Mouse (Mus musculus): ENCODE measurements around the gene Gpc6. TPM values are rescaled to one million over a fixed set of nuclear protein-coding genes. Genes with fewer than 3 reads are reported as not detected.

Gpc6 gene
- polyA plus RNA-seq, 1 experiment from 2014 or later = 16.8 TPM

DNA sequence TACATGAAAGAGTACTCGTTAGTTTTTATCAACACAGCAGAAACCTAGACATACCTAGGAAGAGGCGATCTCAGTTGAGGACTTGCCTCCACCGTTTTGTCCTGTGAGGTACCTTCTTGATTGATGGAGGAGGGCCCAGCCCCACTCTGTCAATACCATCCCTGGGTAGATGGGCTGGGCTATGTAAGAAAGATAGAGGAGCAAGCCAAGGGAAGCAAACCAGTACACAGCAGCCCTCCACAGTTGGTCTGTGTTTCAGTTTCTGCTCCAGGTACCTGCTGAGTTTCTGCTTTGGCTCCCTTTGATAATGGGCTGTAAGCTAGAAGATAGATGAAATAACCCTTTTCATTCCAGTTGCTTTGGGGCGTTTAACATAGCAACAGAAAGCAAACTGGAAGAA lies 916.1 kb downstream of the Gpc6 start:
- DNase-seq = no peak

DNA sequence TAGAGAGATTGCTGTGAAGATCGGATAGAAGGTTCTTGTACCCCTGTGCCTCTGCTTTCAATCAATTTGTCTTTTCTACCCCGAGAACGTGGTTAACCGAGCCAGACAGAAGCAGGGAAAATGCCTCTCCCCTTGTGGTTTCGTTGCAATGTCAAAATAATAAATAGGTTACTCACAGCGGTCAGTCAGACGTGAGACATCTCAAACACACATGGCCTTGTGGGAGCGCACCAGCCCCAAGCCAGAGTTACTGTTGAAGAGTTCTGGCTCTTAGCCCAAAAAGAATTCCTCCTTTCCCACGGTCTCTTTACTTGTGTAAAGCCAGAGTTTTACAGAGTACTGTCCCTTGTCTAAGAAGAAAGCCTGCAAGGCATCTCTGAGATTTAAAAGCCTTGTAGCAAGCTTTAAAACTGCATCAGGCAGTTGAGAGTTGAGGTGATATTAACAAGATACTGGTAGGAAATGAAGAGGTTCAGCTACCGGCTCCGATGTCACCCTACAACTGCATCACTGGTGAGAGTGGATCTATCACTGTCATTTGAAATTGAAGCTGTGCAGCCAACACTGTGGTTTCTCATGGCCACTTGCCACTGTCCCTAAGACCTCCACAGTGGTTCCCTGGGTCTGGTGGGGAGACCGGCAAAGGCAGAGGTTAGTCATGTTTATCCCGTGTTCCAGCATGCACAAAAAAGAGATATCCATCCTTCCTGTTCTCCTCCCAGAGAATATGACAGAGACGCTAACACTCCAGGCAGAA lies 916.9 kb downstream of the Gpc6 start:
- ATAC-seq (ENCODE audit: low FRiP score, low TSS enrichment) = no peak
- WGBS = 78% methylated on average over 14 of the region's 14 CpGs
- no peak overlapping the region for H3K9ac ChIP-seq (replicated peaks; ENCODE audit: low read length)
- H3K4me3 ChIP-seq (replicated peaks; ENCODE audit: low read depth, low read length) = no peak overlapping the region
- no peaks in the 10 kb centered on the region for H3K9me3 ChIP-seq (ENCODE audit: control insufficient read depth, low read length)
- no peak overlapping the region for H3K4me2 ChIP-seq (ENCODE audit: low read length)
- H3K27ac ChIP-seq (replicated peaks; ENCODE audit: low read depth, low read length) = no peak overlapping the region
- DNase-seq = peak; percentile 33
- no peaks in the 10 kb centered on the region for H3K36me3 ChIP-seq (ENCODE audit: control insufficient read depth, insufficient read depth, low read length)
- no peaks in the 10 kb centered on the region for H3K4me1 ChIP-seq (ENCODE audit: control insufficient read depth, insufficient read depth, low read length)
- no peaks in the 10 kb centered on the region for H3K27me3 ChIP-seq (ENCODE audit: control insufficient read depth, insufficient read depth, low read length)

More for the DNA sequence above, 916.1 kb downstream of the Gpc6 start:
- H3K36me3 ChIP-seq (ENCODE audit: control insufficient read depth, insufficient read depth, low read length) = no peaks in the 10 kb centered on the region
- no peak for ATAC-seq (ENCODE audit: low FRiP score, low TSS enrichment)
- H3K9ac ChIP-seq (replicated peaks; ENCODE audit: low read length) = no peak overlapping the region
- no peaks in the 10 kb centered on the region for H3K4me1 ChIP-seq (ENCODE audit: control insufficient read depth, insufficient read depth, low read length)
- no peak overlapping the region for H3K4me2 ChIP-seq (ENCODE audit: low read length)
- no peaks in the 10 kb centered on the region for H3K27me3 ChIP-seq (ENCODE audit: control insufficient read depth, insufficient read depth, low read length)
- WGBS = 76% methylated on average over 4 of the region's 4 CpGs
- no peak overlapping the region for H3K4me3 ChIP-seq (replicated peaks; ENCODE audit: low read depth, low read length)
- no peak overlapping the region for H3K27ac ChIP-seq (replicated peaks; ENCODE audit: low read depth, low read length)
- H3K9me3 ChIP-seq (ENCODE audit: control insufficient read depth, low read length) = no peaks in the 10 kb centered on the region

DNA sequence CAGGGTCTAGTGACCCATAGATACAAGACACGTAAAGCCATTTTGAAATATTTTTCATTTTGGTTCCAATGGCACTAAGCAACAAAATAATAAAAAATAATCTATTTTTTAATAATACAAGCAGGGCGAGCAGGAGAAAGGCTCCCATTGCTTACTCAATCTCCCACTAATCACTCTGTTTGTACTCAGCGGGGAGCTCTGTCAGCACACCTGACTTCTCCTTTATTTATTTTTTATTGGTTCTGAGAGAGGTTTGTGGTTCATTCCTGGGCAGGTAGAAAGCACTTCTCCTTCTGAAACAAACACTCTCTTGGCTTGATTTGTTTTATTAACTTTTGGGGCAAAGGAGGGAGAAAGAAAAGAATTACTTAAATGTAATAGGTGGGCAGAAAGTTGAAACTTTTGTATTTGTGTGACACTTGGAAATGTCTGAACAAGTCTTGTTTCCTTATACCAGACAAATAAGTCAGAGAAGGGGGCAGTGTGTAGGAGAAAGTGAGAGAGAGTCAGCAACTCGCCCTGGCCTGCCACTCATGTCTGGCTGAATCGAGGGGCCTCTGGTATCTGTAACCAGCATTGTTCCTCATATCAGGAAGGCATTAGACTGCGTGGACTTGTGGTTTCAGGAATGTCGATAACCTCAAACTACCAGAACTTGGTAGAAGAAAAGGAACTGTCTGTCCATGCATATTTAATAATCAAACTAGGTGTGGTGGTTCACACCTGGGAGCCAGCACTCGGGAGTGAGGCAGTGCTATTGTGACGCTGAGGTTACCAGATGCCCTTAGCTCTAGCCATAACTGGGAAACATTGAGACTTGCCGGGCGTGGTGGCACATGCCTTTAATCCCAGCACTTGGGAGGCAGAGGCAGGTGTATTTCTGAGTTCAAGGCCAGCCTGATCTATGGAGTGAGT lies 924.7 kb downstream of the Gpc6 start:
- no peak overlapping the region for H3K4me3 ChIP-seq (replicated peaks; ENCODE audit: low read depth, low read length)
- H3K9me3 ChIP-seq (ENCODE audit: control insufficient read depth, low read length) = no peaks in the 10 kb centered on the region
- no peak for DNase-seq
- H3K27ac ChIP-seq (replicated peaks; ENCODE audit: low read depth, low read length) = no peak overlapping the region
- H3K27me3 ChIP-seq (ENCODE audit: control insufficient read depth, insufficient read depth, low read length) = no peaks in the 10 kb centered on the region
- H3K36me3 ChIP-seq (ENCODE audit: control insufficient read depth, insufficient read depth, low read length) = no peaks in the 10 kb centered on the region
- ATAC-seq (ENCODE audit: low FRiP score, low TSS enrichment) = no peak
- no peaks in the 10 kb centered on the region for H3K4me1 ChIP-seq (ENCODE audit: control insufficient read depth, insufficient read depth, low read length)
- 85% methylated on average over 11 of the region's 11 CpGs for WGBS
- H3K9ac ChIP-seq (replicated peaks; ENCODE audit: low read length) = no peak overlapping the region
- no peak overlapping the region for H3K4me2 ChIP-seq (ENCODE audit: low read length)

DNA sequence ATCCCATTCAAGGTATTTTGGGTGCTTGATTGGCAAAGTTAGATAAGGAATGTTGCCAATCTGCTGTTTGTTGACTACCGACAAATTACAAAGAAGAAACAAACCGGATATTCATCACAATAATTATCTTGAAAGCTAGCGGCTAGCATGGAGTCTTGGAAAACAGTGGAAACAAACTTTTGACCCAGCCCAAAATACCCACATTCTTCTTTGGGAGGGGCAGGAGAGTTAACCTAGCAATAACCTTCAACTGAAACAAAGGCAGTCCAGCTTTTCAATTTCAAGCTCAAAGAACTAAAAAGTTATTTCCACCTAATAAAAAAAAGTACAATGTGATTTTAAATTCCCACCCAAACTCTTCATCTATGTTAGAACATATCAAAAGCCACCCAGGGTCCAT lies 927.2 kb downstream of the Gpc6 start:
- Histone ChIP-seq H3K27ac (replicated peaks; ENCODE audit: low read depth, low read length) (no peak overlapping the region), H3K9me3 (ENCODE audit: control insufficient read depth, low read length) (no peaks in the 10 kb centered on the region), H3K4me2 (ENCODE audit: low read length) (no peak overlapping the region), H3K4me3 (replicated peaks; ENCODE audit: low read depth, low read length) (no peak overlapping the region), H3K4me1 (ENCODE audit: control insufficient read depth, insufficient read depth, low read length) (no peaks in the 10 kb centered on the region), H3K27me3 (ENCODE audit: control insufficient read depth, insufficient read depth, low read length) (no peaks in the 10 kb centered on the region), H3K9ac (replicated peaks; ENCODE audit: low read length) (no peak overlapping the region), H3K36me3 (ENCODE audit: control insufficient read depth, insufficient read depth, low read length) (no peaks in the 10 kb centered on the region)
- ATAC-seq (ENCODE audit: low FRiP score, low TSS enrichment) (no peak), DNase-seq (no peak)
- 96% methylated on average over 3 of the region's 3 CpGs for WGBS

DNA sequence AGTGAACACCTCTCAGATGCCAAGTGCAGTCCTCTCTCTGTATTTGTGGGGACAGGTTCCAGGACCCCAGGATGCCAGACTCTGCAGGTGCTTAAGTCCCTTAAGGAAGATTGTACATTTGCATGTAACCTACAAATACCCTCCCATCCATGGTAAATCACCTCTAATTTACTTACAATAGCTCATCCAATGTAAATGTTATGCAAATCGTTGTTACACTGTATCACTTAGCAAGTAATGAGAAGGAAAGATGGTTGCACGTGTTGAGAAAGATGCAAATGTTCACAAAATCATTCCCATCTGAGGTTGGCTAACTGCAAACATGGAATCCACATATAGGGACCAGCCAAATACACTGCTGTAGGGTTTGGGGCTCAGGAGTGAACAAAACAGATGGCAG lies 927.7 kb downstream of the Gpc6 start:
- H3K4me1 ChIP-seq (ENCODE audit: control insufficient read depth, insufficient read depth, low read length) = no peaks in the 10 kb centered on the region
- no peaks in the 10 kb centered on the region for H3K36me3 ChIP-seq (ENCODE audit: control insufficient read depth, insufficient read depth, low read length)
- no peak overlapping the region for H3K27ac ChIP-seq (replicated peaks; ENCODE audit: low read depth, low read length)
- H3K27me3 ChIP-seq (ENCODE audit: control insufficient read depth, insufficient read depth, low read length) = no peaks in the 10 kb centered on the region
- no peak overlapping the region for H3K9ac ChIP-seq (replicated peaks; ENCODE audit: low read length)
- H3K9me3 ChIP-seq (ENCODE audit: control insufficient read depth, low read length) = no peaks in the 10 kb centered on the region
- WGBS = 94% methylated on average over 2 of the region's 2 CpGs
- no peak for DNase-seq
- H3K4me2 ChIP-seq (ENCODE audit: low read length) = no peak overlapping the region
- H3K4me3 ChIP-seq (replicated peaks; ENCODE audit: low read depth, low read length) = no peak overlapping the region
- ATAC-seq (ENCODE audit: low FRiP score, low TSS enrichment) = no peak

DNA sequence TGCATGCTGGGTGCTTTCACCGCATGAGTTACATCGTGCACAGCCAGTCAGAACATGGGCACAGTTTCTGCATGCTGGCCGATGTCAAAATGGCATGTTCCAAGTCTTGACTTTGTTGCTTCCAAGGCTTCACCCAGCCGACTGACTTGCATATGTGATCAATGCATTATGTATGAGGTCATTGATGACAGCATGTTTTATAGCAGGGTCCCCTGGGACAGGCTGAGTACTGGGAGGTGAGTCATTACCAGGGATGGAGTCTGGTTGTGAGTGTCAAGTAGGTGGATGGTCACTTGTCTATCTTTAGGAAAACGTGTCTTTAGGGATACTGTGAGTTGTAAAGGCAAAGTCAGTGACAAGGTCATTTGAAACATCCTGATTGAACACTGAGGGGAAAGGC lies 929.4 kb downstream of the Gpc6 start:
- WGBS = 80% methylated on average over 5 of the region's 5 CpGs
- no peak overlapping the region for H3K9ac ChIP-seq (replicated peaks; ENCODE audit: low read length)
- no peak overlapping the region for H3K27ac ChIP-seq (replicated peaks; ENCODE audit: low read depth, low read length)
- H3K4me3 ChIP-seq (replicated peaks; ENCODE audit: low read depth, low read length) = no peak overlapping the region
- H3K36me3 ChIP-seq (ENCODE audit: control insufficient read depth, insufficient read depth, low read length) = no peaks in the 10 kb centered on the region
- H3K27me3 ChIP-seq (ENCODE audit: control insufficient read depth, insufficient read depth, low read length) = no peaks in the 10 kb centered on the region
- H3K4me1 ChIP-seq (ENCODE audit: control insufficient read depth, insufficient read depth, low read length) = no peaks in the 10 kb centered on the region
- no peak overlapping the region for H3K4me2 ChIP-seq (ENCODE audit: low read length)
- ATAC-seq (ENCODE audit: low FRiP score, low TSS enrichment) = no peak
- DNase-seq = no peak
- H3K9me3 ChIP-seq (ENCODE audit: control insufficient read depth, low read length) = no peaks in the 10 kb centered on the region

DNA sequence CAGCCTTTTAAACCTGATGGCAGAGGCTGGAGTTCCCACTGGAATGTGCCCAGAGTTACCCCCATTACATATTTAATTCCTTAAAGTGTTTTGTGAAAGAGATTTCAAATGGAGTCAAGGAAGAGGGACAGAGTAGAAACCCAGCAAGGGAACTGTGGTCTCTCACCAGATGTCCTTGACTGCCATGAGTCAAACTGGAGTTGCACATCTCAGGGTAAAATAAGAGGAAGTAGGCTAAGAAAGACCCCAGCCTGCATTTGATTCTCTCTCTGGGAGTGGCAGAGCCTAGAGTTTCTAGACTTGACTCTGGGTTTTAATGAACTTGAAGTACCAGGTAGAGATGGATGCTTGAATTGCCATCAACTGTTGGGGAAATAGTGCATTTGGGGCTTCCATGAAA lies 946.2 kb downstream of the Gpc6 start:
- Histone ChIP-seq H3K27me3 (ENCODE audit: control insufficient read depth, insufficient read depth, low read length) (no peaks in the 10 kb centered on the region), H3K9ac (replicated peaks; ENCODE audit: low read length) (no peak overlapping the region), H3K4me2 (ENCODE audit: low read length) (no peak overlapping the region), H3K36me3 (ENCODE audit: control insufficient read depth, insufficient read depth, low read length) (no peaks in the 10 kb centered on the region), H3K27ac (replicated peaks; ENCODE audit: low read depth, low read length) (no peak overlapping the region), H3K9me3 (ENCODE audit: control insufficient read depth, low read length) (no peaks in the 10 kb centered on the region), H3K4me3 (replicated peaks; ENCODE audit: low read depth, low read length) (no peak overlapping the region), H3K4me1 (ENCODE audit: control insufficient read depth, insufficient read depth, low read length) (no peaks in the 10 kb centered on the region)
- no peak for DNase-seq
- no peak for ATAC-seq (ENCODE audit: low FRiP score, low TSS enrichment)

DNA sequence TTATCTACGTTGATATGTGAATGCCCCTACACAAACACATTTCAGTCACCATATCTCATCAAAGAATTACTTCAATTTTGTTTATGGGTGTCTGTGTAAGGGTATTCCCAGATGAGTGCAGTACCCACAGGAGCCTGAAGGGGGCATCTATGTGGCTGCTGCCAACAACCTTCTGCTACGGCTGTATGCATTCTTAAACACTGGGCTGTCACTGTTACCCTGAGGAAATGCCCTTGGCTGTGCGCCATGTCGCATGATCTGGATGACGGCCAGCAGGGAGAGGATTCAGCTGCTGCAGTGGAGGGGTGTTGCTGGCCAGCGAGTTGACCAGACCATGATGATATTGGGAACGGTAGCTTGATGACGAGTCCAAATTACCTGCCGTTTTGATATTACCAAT lies 954.2 kb downstream of the Gpc6 start:
- WGBS = 92% methylated on average over 9 of the region's 9 CpGs
- H3K9me3 ChIP-seq (ENCODE audit: control insufficient read depth, low read length) = no peaks in the 10 kb centered on the region
- H3K4me2 ChIP-seq (ENCODE audit: low read length) = no peak overlapping the region
- H3K36me3 ChIP-seq (ENCODE audit: control insufficient read depth, insufficient read depth, low read length) = no peaks in the 10 kb centered on the region
- no peak overlapping the region for H3K9ac ChIP-seq (replicated peaks; ENCODE audit: low read length)
- DNase-seq (no peak), ATAC-seq (ENCODE audit: low FRiP score, low TSS enrichment) (no peak)
- H3K27me3 ChIP-seq (ENCODE audit: control insufficient read depth, insufficient read depth, low read length) = no peaks in the 10 kb centered on the region
- H3K27ac ChIP-seq (replicated peaks; ENCODE audit: low read depth, low read length) = no peak overlapping the region
- peaks cover 10% of the 10 kb centered on the region; the same call in 1 of the 2 replicates for H3K4me1 ChIP-seq (ENCODE audit: control insufficient read depth, insufficient read depth, low read length)
- no peak overlapping the region for H3K4me3 ChIP-seq (replicated peaks; ENCODE audit: low read depth, low read length)

Data from midbrain, embryonic 14.5 days (tissue).